24 mouse cellular contexts compared by ENCODE assay signal in the genomic region with DNA sequence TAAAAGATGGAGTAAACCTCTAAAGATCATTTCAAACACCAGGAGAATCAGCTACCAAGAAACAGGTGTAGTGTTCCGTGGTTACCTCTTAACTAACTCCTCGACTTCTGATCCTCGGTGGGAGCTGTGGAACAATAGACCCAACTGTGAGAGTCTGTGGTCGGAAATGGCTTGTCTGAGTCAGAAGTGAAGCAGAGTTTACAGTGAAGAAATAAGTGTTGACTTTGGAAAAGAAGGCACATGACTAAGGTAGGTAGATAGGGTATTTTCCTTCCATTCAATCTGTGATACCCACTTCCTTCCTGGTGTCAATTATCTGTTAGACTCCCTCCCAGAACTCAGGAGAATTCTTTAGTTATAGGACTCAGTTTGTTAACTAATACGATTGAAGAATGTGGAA. TPM values are rescaled to one million over a fixed set of nuclear protein-coding genes. Genes with fewer than 3 reads are reported as not detected.
DNase-seq lines count a peak whose midpoint lies in the region; ATAC-seq and TF ChIP-seq lines count a peak whose summit lies in the region.
"Had no signal": no experiment of that assay in that cellular context is flagged by ENCODE, and none has a peak within 500 bp of the region (broad histone marks: within the 10 kb centered on the region; RNA-seq: fewer than 3 reads in every experiment).

No protein-coding gene starts in this region.

- H3K4me1 ChIP-seq in kidney, embryonic 14.5 days (ENCODE audit: control insufficient read depth, insufficient read depth, low read length), result no peaks in the 10 kb centered on the region
- H3K4me1 ChIP-seq in CH12.LX (ENCODE audit: control insufficient read depth in 1 of 2, insufficient read depth in 2 of 2), result peaks cover 14 to 33% of the 10 kb centered on the region in 2 experiments; a peak in 3 of 4 replicates
- H3K4me1 ChIP-seq: embryonic facial prominence, embryonic 10.5 days; midbrain, embryonic 15.5 days had no signal

- no peak for TF ChIP-seq CTCF in CH12.LX (conservative IDR thresholded peaks at IDR 0.05 in 1 of 2, IDR thresholded peaks at IDR 0.05 in 1 of 2; ENCODE audit: low read depth in 2 of 2, low read length in 2 of 2)

- 0 out of 2 replicates have a peak overlapping the region, but pooled peaks have one; percentile 1 for H3K9ac ChIP-seq in kidney, embryonic 14.5 days (ENCODE audit: low read depth, low read length)
- no peak overlapping the region for H3K9ac ChIP-seq in CH12.LX (ENCODE audit: insufficient read depth, low read depth)
- H3K9ac ChIP-seq: hindbrain, embryonic 15.5 days; midbrain, embryonic 15.5 days had no signal

- peak; percentile 93 for TF ChIP-seq EP300 in CH12.LX (IDR thresholded peaks at IDR 0.05; ENCODE audit: low read length)

- DNase-seq in kidney, postnatal 14 days, result no peak
- DNase-seq in CH12.LX (ENCODE audit: extremely low read depth), result peak; percentile 65
- peak; percentile 35 for DNase-seq in naive thymus-derived CD4-positive, alpha-beta T cell, adult 2 months (ENCODE audit: low read depth)
- DNase-seq in ovary, postnatal 36 days (ENCODE audit: low spot score), result no peak
- DNase-seq in lung, postnatal 14 days, result no peak
- DNase-seq in heart, adult 18-20 months, result no peak
- DNase-seq: adrenal gland, postnatal 25 days; cerebellum, adult 11 months; cerebellum, postnatal 14 days; gastrocnemius, postnatal 14 days; kidney, adult 18-20 months; kidney, postnatal 10 days; left cerebral cortex, postnatal 4 days; liver; right cerebral cortex, adult 18-20 months had no signal

- H3K79me2 ChIP-seq in CH12.LX (replicated peaks; ENCODE audit: control insufficient read depth, extremely low read depth, insufficient read depth, poor library complexity, severe bottlenecking), result no peaks in the 10 kb centered on the region

- in situ Hi-C loops in CH12.LX (cut with MboI; ENCODE audit: low pct_ligation_motif_present, low pct_unique_long_range_greater_than_20kb, low sequenced_read_pairs), result no loop called here

- H3K27me3 ChIP-seq in kidney, embryonic 14.5 days (ENCODE audit: control insufficient read depth, insufficient read depth, low read length), result no peaks in the 10 kb centered on the region
- no peaks in the 10 kb centered on the region for H3K27me3 ChIP-seq in CH12.LX (replicated peaks)
- H3K27me3 ChIP-seq: hindbrain, embryonic 15.5 days; megakaryocyte, embryonic 14.5 days; midbrain, embryonic 15.5 days had no signal

- H3K36me3 ChIP-seq in kidney, embryonic 14.5 days (ENCODE audit: control insufficient read depth, insufficient read depth, low read length), result peaks cover 19% of the 10 kb centered on the region
- peaks cover 15 to 28% of the 10 kb centered on the region in 2 experiments for H3K36me3 ChIP-seq in CH12.LX (replicated peaks in 1 of 2; ENCODE audit: control insufficient read depth in 1 of 2, insufficient read depth in 1 of 2, low read length in 1 of 2)

- no peak overlapping the region for H3K4me3 ChIP-seq in kidney, embryonic 14.5 days (ENCODE audit: low read length)
- no peak overlapping the region for H3K4me3 ChIP-seq in CH12.LX (replicated peaks in 1 of 3; ENCODE audit: low read depth in 2 of 3, low read length in 2 of 3, poor library complexity in 1 of 3)
- H3K4me3 ChIP-seq: embryonic facial prominence, embryonic 10.5 days; hindbrain, embryonic 15.5 days; left cerebral cortex, adult 2 months; megakaryocyte, embryonic 14.5 days; midbrain, embryonic 15.5 days had no signal

- no peak for TF ChIP-seq POLR2A in CH12.LX (IDR thresholded peaks at IDR 0.05; ENCODE audit: low read depth, low read length)

- dilution Hi-C loops in CH12.LX (cut with MboI; ENCODE audit: extremely low pct_ligation_motif_present, extremely low pct_unique_long_range_greater_than_20kb, low sequenced_read_pairs), result no loop called here

- H3K27ac ChIP-seq in kidney, embryonic 14.5 days (ENCODE audit: low read depth, low read length), result no peak overlapping the region
- H3K27ac ChIP-seq in CH12.LX (ENCODE audit: insufficient read depth, low read depth), result no peak overlapping the region
- H3K27ac ChIP-seq: embryonic facial prominence, embryonic 10.5 days; hindbrain, embryonic 15.5 days; left cerebral cortex, adult 2 months; midbrain, embryonic 15.5 days; stomach, postnatal 0 days had no signal

- no peak overlapping the region for H3K4me2 ChIP-seq in kidney, embryonic 14.5 days (replicated peaks; ENCODE audit: low read depth, low read length)
- H3K4me2 ChIP-seq in CH12.LX (ENCODE audit: insufficient read depth, low read depth, poor library complexity, severe bottlenecking), result no peak overlapping the region
- H3K4me2 ChIP-seq: hindbrain, embryonic 15.5 days; midbrain, embryonic 15.5 days had no signal

- no peak; the same call in 1 of the 2 replicates for TF ChIP-seq RAD21 in CH12.LX (IDR thresholded peaks at IDR 0.05; ENCODE audit: low read depth, low read length)

- H3K9me3 ChIP-seq in kidney, embryonic 14.5 days (ENCODE audit: control insufficient read depth, low read length), result no peaks in the 10 kb centered on the region
- H3K9me3 ChIP-seq in CH12.LX (replicated peaks; ENCODE audit: low read length), result peaks cover 3% of the 10 kb centered on the region
- H3K9me3 ChIP-seq: embryonic facial prominence, embryonic 10.5 days; hindbrain, embryonic 15.5 days; megakaryocyte, embryonic 14.5 days; midbrain, embryonic 15.5 days had no signal

- 88% methylated on average over 5 of the region's 5 CpGs for WGBS in kidney, embryonic 14.5 days

- no peak for ATAC-seq in kidney, embryonic 14.5 days (ENCODE audit: low FRiP score, low TSS enrichment)
- peak; percentile 71 for ATAC-seq in granulocyte monocyte progenitor cell, adult 5-6 weeks (replicated peaks; ENCODE audit: poor library complexity, severe bottlenecking)
- ATAC-seq: lung, postnatal 0 days; midbrain, embryonic 15.5 days had no signal

TF ChIP-seq in CH12.LX, 34 proteins besides CTCF, POLR2A, EP300 and RAD21:
- TF ChIP-seq MYC (IDR thresholded peaks at IDR 0.05; ENCODE audit: low read depth, low read length) (no peak), UBTF (IDR thresholded peaks at IDR 0.05; ENCODE audit: low read depth, low read length) (no peak), TCF12 (IDR thresholded peaks at IDR 0.05; ENCODE audit: low read depth, low read length) (peak; percentile 84; the same call in 1 of the 2 replicates), SIN3A (IDR thresholded peaks at IDR 0.05; ENCODE audit: low read length) (no peak), NRF1 (IDR thresholded peaks at IDR 0.05; ENCODE audit: low read depth, low read length) (no peak; the same call in 1 of the 2 replicates), KAT2A (IDR thresholded peaks at IDR 0.05; ENCODE audit: insufficient replicate concordance, low read length) (no peak), IRF4 (IDR thresholded peaks at IDR 0.05; ENCODE audit: low read depth, low read length) (peak; percentile 84), ETS1 (conservative IDR thresholded peaks at IDR 0.05; ENCODE audit: low read depth, low read length) (peak; percentile 83), RCOR1 (conservative IDR thresholded peaks at IDR 0.05; ENCODE audit: low read depth, low read length) (peak; percentile 77; the same call in 1 of the 2 replicates), JUND (conservative IDR thresholded peaks at IDR 0.05; ENCODE audit: low read depth, low read length) (peak; percentile 70), BHLHE40 (IDR thresholded peaks at IDR 0.05; ENCODE audit: low read depth, low read length) (peak; percentile 91), MAX (IDR thresholded peaks at IDR 0.05; ENCODE audit: low read length) (peak; percentile 31; the same call in 1 of the 2 replicates), CHD1 (IDR thresholded peaks at IDR 0.05; ENCODE audit: low read depth, low read length) (no peak), CHD2 (IDR thresholded peaks at IDR 0.05; ENCODE audit: low read length) (0 out of 2 replicates have a peak, but pooled peaks have one; percentile 28), PAX5 (IDR thresholded peaks at IDR 0.05; ENCODE audit: low read length) (no peak), JUN (IDR thresholded peaks at IDR 0.05; ENCODE audit: insufficient read depth, low read depth, low read length) (peak; percentile 72), MXI1 (IDR thresholded peaks at IDR 0.05; ENCODE audit: low read depth, low read length) (no peak), MAFK (IDR thresholded peaks at IDR 0.05; ENCODE audit: insufficient replicate concordance, low read length) (peak; percentile 61; the same call in 1 of the 2 replicates), HCFC1 (IDR thresholded peaks at IDR 0.05; ENCODE audit: low read depth, low read length) (no peak), ZMIZ1 (IDR thresholded peaks at IDR 0.05; ENCODE audit: low read depth, low read length) (no peak)

RNA-seq across cellular contexts. Expression of gene Casp3, which starts 24.2 kb away (rescaled TPM):
- 45.9 and 69.4 TPM in 2 replicates for polyA plus RNA-seq in kidney, embryonic 14.5 days (2014; fragmentation: Nextera tagmentation; extraction: Ambion mirVana)
- total RNA-seq in CH12.LX (2012; rRNA removed) (43.7 and 57.8 TPM in 2 replicates), CH12.LX (2014; rRNA removed) (105 and 114 TPM in 2 replicates)
- 70.0 and 81.6 TPM in 2 replicates for polyA plus RNA-seq in CH12.LX (2012; ENCODE audit: insufficient read length, low read depth)
- 31.1 and 33.6 TPM in 2 replicates for total RNA-seq in granulocyte monocyte progenitor cell, adult 5-6 weeks (2014; fragmentation: Nextera tagmentation)
- 54.1 and 64.2 TPM in 2 replicates for total RNA-seq in granulocyte monocyte progenitor cell, adult 5-6 weeks (2017)
- total RNA-seq in heart, adult 18-20 months (2021), result 1 to 10 TPM; 2.0 to 2.8 TPM

RNA-seq across cellular contexts. Expression of gene Primpol, which starts 24.3 kb away (rescaled TPM):
- 10.6 and 15.1 TPM in 2 replicates for polyA plus RNA-seq in kidney, embryonic 14.5 days (2014; fragmentation: Nextera tagmentation; extraction: Ambion mirVana)
- 8.5 and 12.4 TPM in 2 replicates for total RNA-seq in CH12.LX (2012; rRNA removed)
- total RNA-seq in CH12.LX (2014; rRNA removed), result 16.7 and 17.8 TPM in 2 replicates
- polyA plus RNA-seq in CH12.LX (2012; ENCODE audit: insufficient read length, low read depth), result 15.3 and 16.2 TPM in 2 replicates
- total RNA-seq in granulocyte monocyte progenitor cell, adult 5-6 weeks (2014; fragmentation: Nextera tagmentation), result 6.8 and 9.7 TPM in 2 replicates
- total RNA-seq in granulocyte monocyte progenitor cell, adult 5-6 weeks (2017), result 10.9 and 11.4 TPM in 2 replicates
- 1 to 10 TPM; 2.1 to 2.6 TPM for total RNA-seq in heart, adult 18-20 months (2021)

Comparison
In these comparisons a context has a peak if more than half of its experiments do, and no peak if none do; other contexts are left out.
1. DNase-seq: peak in CH12.LX (single experiment) and naive thymus-derived CD4-positive, alpha-beta T cell, adult 2 months (single experiment); none in kidney, postnatal 14 days (single experiment), ovary, postnatal 36 days (single experiment), lung, postnatal 14 days (single experiment) and heart, adult 18-20 months (0 of 2).
2. RNA of gene Casp3, which starts 24.2 kb away (total RNA-seq): 43.7 to 114 TPM in CH12.LX and 31.1 to 64.2 TPM in granulocyte monocyte progenitor cell, adult 5-6 weeks; 2.0 to 2.8 TPM in heart, adult 18-20 months; every median in the first group is over 4 times any median in the second.